Mouse (Mus musculus): Measurements from ENCODE around the gene Wdr82. TPM values are rescaled to one million over a fixed set of nuclear protein-coding genes. Genes with fewer than 3 reads are reported as not detected.
A peak's percentile ranks its signal among the peaks of the same experiment; 100 is the strongest.

Gene Wdr82
- total RNA-seq, 2 experiments from 2014 or later = 127 to 132 TPM

GRCm38 (mm10) chr9:106193930-106194807 is 23.4 kb downstream of the Wdr82 start:
- DNase-seq (ENCODE audit: low spot score in 2 of 2) = peak in 1 of 2 experiments; percentile 38
- intact Hi-C loops (cut with DNase I) = no loop called here

- intact Hi-C loops (cut with DNase I) = no loop called here
- DNase-seq (ENCODE audit: low spot score in 2 of 2) = peak; percentile 52 to 56
Measured at GRCm38 (mm10) chr9:106195693-106196092, 25.0 kb downstream of the Wdr82 start.

GRCm38 (mm10) chr9:106197081-106197713 is 26.5 kb downstream of the Wdr82 start:
- no peak for DNase-seq (ENCODE audit: low spot score in 2 of 2)
- intact Hi-C loops (cut with DNase I) = no loop called here

GRCm38 (mm10) chr9:106197732-106198131 is 27.0 kb downstream of the Wdr82 start:
- DNase-seq (ENCODE audit: low spot score in 2 of 2) = no peak
- intact Hi-C loops (cut with DNase I) = no loop called here

GRCm38 (mm10) chr9:106198962-106199458 is 28.3 kb downstream of the Wdr82 start:
- intact Hi-C loops (cut with DNase I) = no loop called here
- peak in 1 of 2 experiments; percentile 50 for DNase-seq (ENCODE audit: low spot score in 2 of 2)

GRCm38 (mm10) chr9:106199535-106200272 is 29.0 kb downstream of the Wdr82 start, which contains the start of gene Ppm1m:
Gene Ppm1m (minus strand): TSS chr9:106199746.
- DNase-seq (ENCODE audit: low spot score in 2 of 2) = no peak
- intact Hi-C loops (cut with DNase I) = no loop called here

- intact Hi-C loops (cut with DNase I) = no loop called here
- no peak for DNase-seq (ENCODE audit: low spot score in 2 of 2)
Measured at GRCm38 (mm10) chr9:106201895-106202294, 31.2 kb downstream of the Wdr82 start.

GRCm38 (mm10) chr9:106202819-106203636 is 32.3 kb downstream of the Wdr82 start, which contains the start of gene Twf2:
Gene Twf2 (plus strand): TSS chr9:106203108.
- peak; percentile 90 to 95 for DNase-seq (ENCODE audit: low spot score in 2 of 2)
- intact Hi-C loops (cut with DNase I) = no loop called here

GRCm38 (mm10) chr9:106203990-106204851 is 33.5 kb downstream of the Wdr82 start:
- intact Hi-C loops (cut with DNase I) = no loop called here
- DNase-seq (ENCODE audit: low spot score in 2 of 2) = no peak

- intact Hi-C loops (cut with DNase I) = no loop called here
- DNase-seq (ENCODE audit: low spot score in 2 of 2) = no peak
Measured at GRCm38 (mm10) chr9:106205713-106206290, 35.1 kb downstream of the Wdr82 start.

- DNase-seq (ENCODE audit: low spot score in 2 of 2) = no peak
- intact Hi-C loops (cut with DNase I) = no loop called here
Measured at GRCm38 (mm10) chr9:106206515-106206914, 35.8 kb downstream of the Wdr82 start.

GRCm38 (mm10) chr9:106208181-106208580 is 37.5 kb downstream of the Wdr82 start:
- intact Hi-C loops (cut with DNase I) = no loop called here
- DNase-seq (ENCODE audit: low spot score in 2 of 2) = no peak

- intact Hi-C loops (cut with DNase I) = loop anchor here (5.0 kb wide), 1 partner anchor 38 kb away; the partner anchor contains the start of gene Wdr82
- DNase-seq (ENCODE audit: low spot score in 2 of 2) = no peak
Measured at GRCm38 (mm10) chr9:106209954-106210353, 39.2 kb downstream of the Wdr82 start.

- intact Hi-C loops (cut with DNase I) = loop anchor here (5.0 kb wide), 1 partner anchor 39 kb away; the partner anchor contains the start of gene Wdr82
- no peak for DNase-seq (ENCODE audit: low spot score in 2 of 2)
Measured at GRCm38 (mm10) chr9:106210853-106211609, 40.3 kb downstream of the Wdr82 start.

- DNase-seq (ENCODE audit: low spot score in 2 of 2) = peak; percentile 76 to 79
- intact Hi-C loops (cut with DNase I) = loop anchor here (5.0 kb wide), 1 partner anchor 40 kb away; the partner anchor contains the start of gene Wdr82
Measured at GRCm38 (mm10) chr9:106211680-106212593, 41.2 kb downstream of the Wdr82 start.

- intact Hi-C loops (cut with DNase I) = loop anchor here (5.0 kb wide), 1 partner anchor 40 kb away; the partner anchor contains the start of gene Wdr82
- DNase-seq (ENCODE audit: low spot score in 2 of 2) = no peak
Measured at GRCm38 (mm10) chr9:106212594-106212981, 41.9 kb downstream of the Wdr82 start.

Measured in left cerebral cortex, postnatal 36 days (tissue).